Mouse (Mus musculus): ENCODE measurements around the gene 6030408B16Rik.
"Not testable (repeated sequence)": the region's sequence is repeated elsewhere in the genome, so short reads cannot be mapped to it uniquely, and the experiment has no call there.

The 6030408B16Rik gene

GRCm38 (mm10) chr15:101322640-101323039 is 29.6 kb downstream of the 6030408B16Rik start:
- no peak for DNase-seq

GRCm38 (mm10) chr15:101323511-101323910 is 30.5 kb downstream of the 6030408B16Rik start:
- DNase-seq = peak; percentile 29

DNA sequence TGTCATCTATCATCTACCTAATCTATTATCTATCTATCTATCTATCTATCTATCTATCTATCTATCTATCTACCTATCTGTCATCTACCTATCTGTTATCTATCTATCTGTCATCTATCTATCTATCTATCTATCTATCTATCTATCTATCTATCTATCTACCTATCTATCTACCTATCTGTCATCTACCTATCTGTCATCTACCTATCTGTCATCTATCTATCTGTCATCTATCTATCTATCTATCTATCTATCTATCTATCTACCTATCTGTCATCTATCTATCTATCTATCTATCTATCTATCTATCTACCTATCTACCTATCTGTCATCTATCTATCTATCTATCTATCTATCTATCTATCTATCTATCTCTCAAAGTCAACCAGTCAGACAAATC is 31.4 kb downstream of the 6030408B16Rik start:
- DNase-seq = not testable (repeated sequence)

DNA sequence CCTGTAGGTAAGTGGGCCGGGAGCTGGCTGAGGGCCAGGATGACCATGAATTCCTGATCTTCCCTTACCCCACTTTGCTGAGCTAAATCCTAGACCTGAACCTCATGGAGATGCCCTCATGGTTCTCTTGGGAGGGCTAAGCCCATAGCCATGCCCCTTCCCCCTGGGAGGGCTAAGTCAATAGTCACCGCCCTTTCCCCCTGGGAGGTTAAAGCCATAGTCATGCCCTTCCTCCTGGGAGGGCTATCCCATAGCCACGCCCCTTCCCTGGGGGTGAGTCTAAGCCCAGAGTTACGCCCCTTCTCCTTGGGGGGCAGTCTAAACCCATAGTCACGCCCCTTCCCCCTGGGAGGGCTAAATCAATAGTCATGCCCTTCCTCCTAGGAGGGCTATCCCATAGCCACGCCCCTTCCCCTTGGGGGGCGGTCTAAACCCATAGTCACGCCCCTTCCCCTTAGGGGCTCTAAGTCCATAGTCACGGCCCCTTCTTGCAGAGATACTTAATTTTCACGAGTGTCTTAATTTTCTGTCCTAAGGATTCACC is 33.1 kb downstream of the 6030408B16Rik start:
- peak; percentile 28 for DNase-seq

DNA sequence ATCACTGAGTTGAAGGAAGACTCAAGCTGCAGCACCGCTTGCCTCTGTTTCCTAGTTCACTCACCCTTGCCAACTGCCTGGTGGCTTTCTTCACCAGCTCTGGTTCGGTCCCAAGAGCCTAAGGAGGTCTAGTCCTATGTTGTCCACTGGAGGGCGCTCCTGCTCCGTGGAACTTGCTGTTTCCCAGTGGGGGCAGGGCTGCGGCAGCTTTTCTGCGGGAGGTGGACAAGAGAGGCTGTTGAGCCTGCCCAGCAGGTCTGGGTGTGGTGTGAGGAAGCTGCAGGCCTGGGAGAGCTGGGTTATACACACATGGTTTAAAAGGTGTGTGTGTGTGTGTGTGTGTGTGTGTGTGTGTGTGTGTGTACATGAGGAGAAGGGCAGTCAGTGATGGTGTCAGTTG is 34.3 kb downstream of the 6030408B16Rik start:
- peak; percentile 78 for DNase-seq

DNA sequence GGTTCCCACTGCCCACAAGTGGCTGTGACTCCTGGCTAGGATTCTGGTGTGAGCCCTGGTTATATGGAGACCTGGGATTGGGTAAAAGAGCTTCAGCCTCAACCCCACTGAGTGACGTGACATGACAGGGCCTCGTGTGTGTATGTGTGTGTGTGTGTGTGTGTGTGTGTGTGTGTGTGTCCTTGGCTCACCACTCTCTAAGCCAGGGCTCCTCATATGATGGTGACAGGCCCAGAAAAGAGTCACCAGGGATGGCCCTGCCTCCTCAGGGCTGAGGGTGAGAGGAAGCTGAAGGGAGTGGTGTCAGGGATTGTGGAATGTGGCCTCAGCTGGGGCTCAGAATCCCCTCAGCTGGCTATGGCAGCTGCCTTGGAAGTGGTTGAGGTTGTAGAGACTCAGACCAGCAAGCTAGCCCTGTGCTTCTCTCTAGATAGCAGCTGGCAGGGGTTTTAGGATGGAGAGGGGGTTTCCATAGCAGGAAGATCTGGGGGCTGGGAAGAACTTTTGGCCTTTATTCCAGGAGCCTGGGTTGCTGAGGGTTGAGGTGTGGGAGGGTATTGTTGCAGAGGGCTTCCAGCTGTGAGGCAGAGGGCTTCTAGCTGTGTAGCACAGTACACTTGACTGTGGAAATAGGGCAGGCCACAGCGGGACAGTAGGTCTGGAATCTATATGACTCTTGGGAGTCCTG is 36.0 kb downstream of the 6030408B16Rik start:
- DNase-seq = no peak

- no peak for DNase-seq
These were observed 36.5 kb downstream of the 6030408B16Rik start for GRCm38 (mm10) chr15:101329564-101329892.

DNA sequence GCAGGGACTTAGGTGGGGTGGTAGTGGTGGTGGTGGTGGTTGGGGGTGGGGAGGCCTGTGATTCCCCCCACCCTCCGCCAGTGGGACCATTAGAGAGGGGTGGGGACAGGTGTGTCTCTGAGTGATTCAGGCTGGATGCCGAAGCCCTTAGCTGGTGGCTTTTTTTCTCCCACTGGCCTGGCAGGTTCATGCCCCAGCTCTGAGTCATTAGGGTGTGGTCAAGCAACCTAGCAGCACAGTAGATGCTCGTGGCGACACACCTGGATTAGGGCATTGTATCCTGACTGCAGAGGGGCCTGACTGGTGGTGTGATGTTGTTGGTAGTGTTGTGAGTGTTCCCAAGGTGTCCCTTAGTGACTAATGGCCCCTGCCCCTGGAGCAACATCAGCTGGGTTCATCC is 38.1 kb downstream of the 6030408B16Rik start:
- DNase-seq = no peak

DNA sequence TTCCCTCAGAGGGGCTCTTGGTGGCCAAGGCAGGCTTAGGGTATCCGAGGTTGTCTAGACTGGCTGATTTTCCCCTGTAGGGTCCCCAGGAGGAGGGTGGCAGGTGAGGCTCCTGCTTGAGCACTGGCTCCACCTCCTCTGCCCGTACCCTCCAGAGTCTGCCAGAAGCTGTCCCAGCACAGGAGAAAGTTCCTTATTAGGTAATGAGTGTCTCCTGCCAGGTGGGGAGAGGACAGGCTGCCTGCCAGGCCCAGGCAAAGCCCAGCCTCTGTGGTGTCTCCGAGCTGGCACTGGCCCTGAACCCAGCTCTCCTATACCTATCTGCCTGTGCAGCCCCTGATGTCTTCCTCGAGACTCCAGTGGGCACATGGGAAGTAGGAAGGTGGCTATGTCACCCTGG is 39.4 kb downstream of the 6030408B16Rik start:
- no peak for DNase-seq

- DNase-seq = no peak
These were observed 40.2 kb downstream of the 6030408B16Rik start for GRCm38 (mm10) chr15:101333165-101333564.

DNA sequence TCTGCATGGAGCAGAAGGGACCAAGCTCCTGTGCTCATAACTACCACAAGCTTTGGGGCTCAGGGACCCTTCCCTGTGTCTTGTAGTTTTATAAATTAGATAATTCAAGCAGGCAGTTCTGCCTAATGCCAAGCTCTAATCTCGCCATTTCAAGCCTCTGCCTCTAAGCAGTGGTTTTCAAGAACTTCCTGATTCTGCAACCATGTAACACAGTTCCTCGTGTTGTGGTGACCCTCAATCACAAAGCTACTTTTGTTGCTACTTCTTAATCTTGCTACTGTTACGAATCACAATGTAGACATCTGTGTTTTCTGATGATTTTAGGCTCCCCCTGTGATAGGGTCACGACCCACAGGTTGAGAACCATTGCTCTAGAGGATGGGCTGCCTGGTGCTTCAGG is 40.6 kb downstream of the 6030408B16Rik start:
- DNase-seq = no peak

GRCm38 (mm10) chr15:101336474-101337174 is 43.6 kb downstream of the 6030408B16Rik start:
- no peak for DNase-seq

DNA sequence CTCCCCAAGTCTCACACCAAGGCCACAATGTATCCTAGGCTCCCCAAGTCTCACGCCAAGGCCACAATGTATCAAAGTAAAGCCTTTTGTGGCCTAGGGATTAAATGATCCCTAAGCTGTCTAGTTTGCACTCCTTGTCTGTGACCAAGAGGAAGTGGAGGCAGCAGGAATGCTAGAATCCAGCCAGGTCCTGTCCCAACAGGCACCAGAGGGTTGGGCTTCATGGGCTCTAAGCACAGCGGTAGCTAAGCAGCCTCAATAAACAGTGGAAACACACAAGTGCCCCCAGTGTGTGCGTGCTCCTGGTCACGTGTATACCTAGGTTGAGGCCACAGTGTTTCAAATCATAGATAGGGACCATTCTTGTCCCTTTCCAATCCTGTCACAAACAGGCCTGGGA is 45.3 kb downstream of the 6030408B16Rik start:
- DNase-seq = no peak

- peak; percentile 93 for DNase-seq
These were observed 46.5 kb downstream of the 6030408B16Rik start for GRCm38 (mm10) chr15:101339537-101339936.

- DNase-seq = peak; percentile 37
These were observed 48.9 kb downstream of the 6030408B16Rik start for GRCm38 (mm10) chr15:101341797-101342515.

Measured in thymus, postnatal 4 days (tissue).